Mouse (Mus musculus): ENCODE measurements around the gene Fkbp4.
"Not testable (repeated sequence)": the region's sequence is repeated elsewhere in the genome, so short reads cannot be mapped to it uniquely, and the experiment has no call there.

The Fkbp4 gene

DNA sequence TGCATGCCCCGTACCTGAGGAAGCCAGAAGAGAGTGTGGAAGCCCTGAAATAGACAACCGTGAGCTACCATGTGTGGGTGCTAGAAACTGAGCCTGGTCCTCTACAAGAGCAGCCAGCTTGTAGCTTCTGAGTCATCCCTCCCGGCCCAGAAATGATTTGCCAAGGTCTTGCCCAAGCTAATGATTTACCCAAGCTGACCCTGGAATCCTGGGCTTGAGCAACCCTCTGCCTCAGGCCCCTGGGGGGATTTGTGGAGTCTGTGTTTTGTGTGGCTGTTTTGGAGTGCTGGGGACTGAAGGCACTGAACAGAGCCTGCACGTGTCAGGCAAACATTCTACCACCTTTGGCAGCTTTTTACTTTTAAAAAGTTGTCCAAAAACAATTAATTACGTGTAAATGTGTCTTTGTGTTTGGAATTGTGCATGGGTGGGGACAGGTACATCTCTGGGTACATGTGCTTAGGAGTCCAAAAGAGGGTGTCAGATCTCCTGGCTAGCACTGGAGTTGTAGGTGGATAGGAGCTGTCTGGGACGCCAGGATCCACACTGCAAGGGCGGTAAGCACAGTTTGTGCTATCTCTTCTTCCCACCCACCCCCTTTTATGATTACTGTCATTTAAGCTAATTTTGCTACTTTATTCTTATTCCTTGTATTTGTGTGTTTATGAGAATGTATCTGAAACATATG lies 40.8 kb downstream of the Fkbp4 start:
- peak; percentile 67 for DNase-seq (ENCODE audit: low spot score)

DNA sequence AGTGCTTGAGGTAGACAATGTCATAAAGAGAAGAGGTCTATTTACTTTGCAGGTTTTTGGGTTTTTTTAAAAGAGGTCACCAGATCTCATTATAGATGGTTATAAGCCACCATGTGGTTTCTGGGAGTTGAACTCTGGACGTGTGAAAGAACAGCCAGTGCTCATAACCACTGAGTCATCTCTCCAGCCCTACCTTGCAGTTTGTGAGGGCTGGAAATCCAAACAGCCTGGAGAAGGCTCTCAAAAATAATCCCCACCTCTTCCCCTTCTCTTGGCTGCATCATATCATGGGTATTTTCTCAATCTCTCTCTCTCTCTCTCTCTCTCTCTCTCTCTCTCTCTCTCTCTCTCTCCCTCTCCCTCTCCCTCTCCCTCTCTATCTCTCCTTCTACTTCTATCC lies 47.8 kb downstream of the Fkbp4 start:
- DNase-seq (ENCODE audit: low spot score), result no peak

GRCm38 (mm10) chr6:128389185-128389584 lies 49.3 kb downstream of the Fkbp4 start:
- no peak for DNase-seq (ENCODE audit: low spot score)

GRCm38 (mm10) chr6:128385026-128385425 lies 53.5 kb downstream of the Fkbp4 start:
- peak; percentile 38 for DNase-seq (ENCODE audit: low spot score)

DNA sequence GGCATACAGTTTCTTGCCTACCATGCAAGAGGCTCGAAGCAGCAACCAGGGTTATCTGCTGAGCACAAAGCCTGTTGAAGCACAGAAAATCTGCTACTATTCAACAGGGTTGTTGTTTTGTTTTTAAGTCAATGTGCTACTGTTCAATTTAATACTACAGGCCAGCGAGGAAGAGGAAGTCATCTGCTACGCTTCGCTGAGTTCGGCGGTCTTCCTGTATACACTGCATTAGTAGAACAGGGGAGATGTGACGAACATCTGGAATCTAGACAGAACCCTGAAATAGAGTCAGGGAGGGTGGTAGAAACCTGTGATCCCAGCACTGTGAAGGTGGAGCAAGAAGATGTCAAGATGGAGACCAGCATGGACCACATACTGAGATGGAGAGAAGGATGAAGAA lies 54.7 kb downstream of the Fkbp4 start:
- DNase-seq (ENCODE audit: low spot score), result no peak

GRCm38 (mm10) chr6:128381254-128381653 lies 57.2 kb downstream of the Fkbp4 start:
- DNase-seq (ENCODE audit: low spot score), result no peak

GRCm38 (mm10) chr6:128380594-128381167 lies 57.8 kb downstream of the Fkbp4 start:
- DNase-seq (ENCODE audit: low spot score), result not testable (repeated sequence)
